Mouse (Mus musculus) G1E (cell line): Measurements from ENCODE around the gene Prdm2.

Source experiments
- CTCF ChIP-seq: IDR thresholded peaks from 2 replicates; pipeline ENCODE4 v1.5.1; 2012; ENCODE audit warnings: low read depth, low read length, inconsistent platforms, mixed read lengths
- GATA2 ChIP-seq: IDR thresholded peaks from 2 replicates; pipeline ENCODE4 v1.6.1; 2012; ENCODE audit warnings: low read depth, low read length, inconsistent platforms, borderline replicate concordance
- POLR2AphosphoS5 ChIP-seq: IDR thresholded peaks from 2 replicates; pipeline ENCODE4 v1.6.1; 2012; ENCODE audit warnings: low read depth, low read length, inconsistent platforms; ENCODE audit not compliant: insufficient replicate concordance
- TAL1 ChIP-seq: conservative IDR thresholded peaks from 2 replicates; pipeline ENCODE4 v1.6.1; 2012; ENCODE audit warnings: low read depth, low read length, inconsistent platforms, mixed read lengths

DNA sequence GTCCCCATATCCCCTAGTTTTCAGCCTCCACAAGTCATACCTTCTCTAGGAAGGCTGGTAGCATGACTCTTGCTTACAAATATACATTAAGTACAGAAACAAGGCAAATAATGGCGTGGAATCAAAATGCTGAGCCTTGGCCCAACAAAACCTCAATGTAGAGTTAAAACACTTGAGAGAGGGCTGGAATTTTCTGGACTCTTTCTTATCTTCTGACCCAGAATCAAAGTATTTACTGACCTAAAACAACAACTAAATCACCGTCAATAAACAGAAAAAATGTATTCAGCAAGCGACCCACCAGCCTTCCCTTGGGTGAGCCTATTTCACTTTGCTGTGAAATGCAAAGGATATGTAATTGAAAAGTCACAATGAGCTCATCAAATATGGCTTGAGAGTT lies 52.0 kb downstream of the Prdm2 start:
- TF ChIP-seq CTCF (no peak), TAL1 (no peak), POLR2AphosphoS5 (no peak), GATA2 (no peak)
